Mouse (Mus musculus) thymus, postnatal 36 days (tissue): ENCODE data around the gene Mospd3.

Experiments
- DNase-seq, 2 experiments: peaks; one replicate each; pipeline ENCODE4 v3.0.0; 2022; ENCODE audit warnings: mixed read lengths in 2 of 2

The Mospd3 gene

DNA sequence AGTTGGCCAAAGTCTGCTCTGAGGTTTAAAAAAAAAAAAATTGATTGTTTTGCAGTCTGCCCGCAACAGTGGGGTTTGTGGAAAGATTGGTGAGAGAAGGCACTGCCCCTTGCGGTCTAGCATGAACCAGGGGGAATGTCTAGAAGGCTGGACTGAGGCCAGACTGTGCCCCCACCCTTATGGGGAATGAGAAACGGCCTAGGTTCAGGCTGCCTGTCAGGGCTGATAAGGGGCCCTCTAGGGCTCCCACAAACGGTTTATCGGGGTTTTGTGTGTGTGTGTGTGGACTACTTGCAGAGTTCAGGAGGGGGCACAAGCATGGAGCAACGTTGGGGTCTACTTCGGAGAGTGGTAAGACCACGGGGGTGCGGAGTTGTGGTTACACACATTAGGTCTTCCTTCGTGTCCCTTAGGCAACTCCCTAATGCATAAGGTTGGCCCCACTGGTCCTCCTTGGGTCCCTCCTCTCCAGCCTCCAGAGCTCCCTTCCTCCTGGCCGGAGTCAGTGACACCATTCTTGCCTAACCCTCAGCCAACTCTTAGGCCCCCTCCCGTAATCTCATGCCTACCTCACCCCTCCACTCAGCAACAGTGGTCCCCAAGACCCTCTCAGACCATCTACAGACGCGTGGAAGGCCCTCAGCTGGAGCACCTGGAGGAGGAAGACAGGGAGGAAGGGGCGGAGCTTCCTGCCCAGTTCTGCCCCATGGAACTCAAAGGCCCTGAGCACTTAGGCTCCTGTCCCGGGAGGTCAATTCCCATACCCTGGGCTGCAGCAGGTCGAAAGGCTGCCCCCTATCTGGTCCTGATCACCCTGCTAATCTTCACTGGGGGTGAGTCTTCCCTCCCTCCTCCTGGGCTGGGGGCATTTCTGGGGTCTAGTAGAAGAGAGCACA, 29.9 kb downstream of the Mospd3 start:
- DNase-seq: no peak

DNA sequence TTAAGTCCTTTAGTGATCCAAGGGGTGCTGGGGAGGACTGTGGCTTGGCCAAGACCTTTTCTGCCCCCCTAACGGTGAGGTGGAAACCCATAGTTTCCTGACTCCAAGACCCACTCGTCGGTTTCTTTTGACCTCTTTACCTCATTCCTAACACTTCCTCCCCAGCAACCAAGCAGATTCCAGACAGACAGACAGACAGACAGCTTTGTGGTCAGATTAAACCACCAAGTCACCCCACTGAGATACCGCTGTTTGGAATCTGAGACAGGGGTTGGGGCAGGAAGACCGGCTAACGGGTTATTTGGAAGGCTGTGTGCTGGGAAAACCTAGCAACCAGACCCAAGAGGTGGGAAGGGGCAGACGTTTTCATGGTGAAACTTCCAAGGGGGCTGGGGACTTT, 30.7 kb downstream of the Mospd3 start:
- no peak for DNase-seq

DNA sequence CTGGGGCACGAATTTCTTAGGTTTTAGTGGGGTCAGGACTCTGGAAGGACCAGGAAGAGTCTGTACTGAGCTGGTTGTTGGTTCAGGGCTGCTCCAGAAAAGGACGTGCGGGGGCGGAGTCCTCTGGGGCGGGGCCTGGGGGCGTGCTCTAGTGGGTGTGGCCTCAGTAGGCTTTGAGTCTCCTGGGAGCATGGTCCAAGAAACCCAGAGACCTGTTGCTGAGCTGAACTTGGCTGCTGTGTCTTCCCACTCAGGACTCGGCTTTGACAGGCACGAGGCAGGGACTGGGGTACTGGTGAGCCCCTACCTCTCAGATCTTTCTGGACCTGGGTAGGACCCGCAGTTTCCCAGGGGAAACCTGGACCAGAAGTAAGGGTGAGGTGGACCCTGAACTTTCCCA, 31.2 kb downstream of the Mospd3 start, which contains the start of gene Tfr2:
TSS of gene Tfr2 (plus strand) at position 176 of the 400 bp plus-strand sequence.
- DNase-seq: peak; percentile 54 to 60

DNA sequence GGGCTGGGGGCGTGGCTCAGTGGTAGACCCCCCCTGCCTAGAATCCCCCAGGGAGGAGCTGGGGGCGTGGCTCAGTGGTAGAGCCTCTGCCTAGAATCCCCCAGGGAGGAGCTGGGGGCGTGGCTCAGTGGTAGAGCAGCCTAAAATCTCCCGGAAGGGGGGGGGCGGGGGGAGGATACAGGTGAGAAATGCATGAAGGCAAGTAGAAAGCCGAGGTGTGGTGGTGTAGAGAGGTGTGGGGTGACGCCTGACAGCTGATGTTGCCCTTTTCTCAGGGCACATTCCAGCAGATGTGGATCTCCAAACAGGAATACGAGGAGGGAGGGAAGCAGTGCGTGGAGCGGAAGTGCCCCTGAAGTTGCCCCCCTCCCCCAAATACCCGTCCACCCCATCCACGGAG, 31.8 kb downstream of the Mospd3 start:
- DNase-seq: no peak

DNA sequence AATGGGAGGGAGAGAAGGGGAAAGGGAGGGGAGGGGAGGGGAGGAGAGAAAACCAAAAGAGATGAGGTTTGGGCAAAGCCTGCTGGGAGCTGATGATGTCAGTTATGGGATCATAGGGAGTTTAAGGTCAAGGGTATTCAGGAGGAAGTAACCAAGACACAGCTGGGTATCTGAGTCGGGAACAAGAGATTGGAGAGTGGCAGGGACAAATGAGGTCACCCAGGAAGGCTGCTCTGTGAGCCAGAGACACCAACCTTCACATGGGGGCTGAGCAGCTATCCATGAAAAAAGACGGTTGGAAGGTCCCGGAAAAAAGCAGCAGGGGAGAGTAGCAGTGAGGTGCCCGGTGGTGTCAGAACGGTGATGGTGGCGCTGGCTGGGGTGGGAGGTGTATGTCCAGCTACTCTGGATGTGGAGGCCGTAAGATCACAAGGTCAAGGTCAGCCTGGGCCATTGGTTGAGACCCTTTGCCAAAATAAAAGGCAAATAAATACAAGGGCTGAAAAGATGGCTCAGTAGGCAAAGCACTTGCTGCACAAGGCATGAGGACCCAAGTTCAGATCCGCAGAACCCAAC, 32.5 kb downstream of the Mospd3 start:
- DNase-seq: no peak

DNA sequence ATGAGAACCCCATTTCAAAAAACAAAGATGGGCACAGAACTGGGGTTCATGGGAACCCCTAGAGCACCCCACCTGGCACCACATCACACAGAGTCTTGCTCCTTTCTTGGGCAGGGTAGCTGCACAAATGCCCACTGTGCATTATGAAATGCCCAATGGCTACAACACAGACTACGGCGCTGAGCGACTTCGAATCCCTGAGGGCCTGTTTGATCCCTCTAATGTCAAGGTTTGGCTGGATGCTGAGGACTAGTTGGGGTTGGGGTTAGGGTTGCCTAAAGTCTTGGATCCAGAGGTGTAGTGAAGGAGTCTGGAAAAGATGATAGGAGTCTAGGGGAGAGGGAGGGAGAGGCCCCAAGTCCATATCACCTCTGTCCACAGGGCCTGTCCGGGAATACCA, 34.4 kb downstream of the Mospd3 start:
- DNase-seq: no peak

DNA sequence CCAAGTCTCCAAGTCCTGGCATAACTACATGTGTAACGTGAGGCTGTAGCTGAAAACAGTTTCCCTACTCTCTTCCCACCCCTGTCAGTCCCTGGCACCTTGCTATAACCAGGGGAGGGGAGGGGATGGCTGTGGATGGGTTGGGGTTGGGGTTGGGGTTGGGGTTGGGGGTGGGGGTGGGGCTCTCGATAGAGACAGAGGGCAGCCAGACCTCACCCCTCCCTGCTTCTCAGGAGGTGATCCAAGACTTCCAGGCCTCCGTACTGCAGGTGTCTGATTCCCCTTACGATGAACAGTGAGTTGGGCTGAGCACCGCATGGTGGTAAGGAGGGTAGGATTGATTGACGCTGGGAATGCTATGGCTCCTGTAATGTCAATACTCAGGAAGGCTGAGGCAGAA, 35.1 kb downstream of the Mospd3 start:
- DNase-seq: no peak

DNA sequence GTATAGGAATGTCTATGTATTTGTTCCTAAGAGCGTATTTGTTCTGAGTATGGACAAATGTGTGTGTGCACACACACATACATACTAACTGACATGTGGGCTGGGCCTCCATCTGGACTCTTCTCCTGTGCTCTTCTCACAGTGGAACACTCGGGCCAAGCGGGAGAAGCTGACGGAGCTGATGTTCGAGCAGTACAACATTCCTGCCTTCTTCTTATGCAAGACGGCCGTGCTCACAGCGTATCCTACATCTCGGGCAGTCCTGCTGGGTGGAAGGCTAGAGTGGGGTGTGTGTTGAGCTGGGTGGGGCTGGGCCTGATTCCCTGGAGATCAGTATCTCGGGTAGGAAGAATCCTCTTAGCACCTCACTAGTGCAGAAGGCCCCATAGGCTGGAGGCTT, 37.9 kb downstream of the Mospd3 start:
- DNase-seq: no peak

DNA sequence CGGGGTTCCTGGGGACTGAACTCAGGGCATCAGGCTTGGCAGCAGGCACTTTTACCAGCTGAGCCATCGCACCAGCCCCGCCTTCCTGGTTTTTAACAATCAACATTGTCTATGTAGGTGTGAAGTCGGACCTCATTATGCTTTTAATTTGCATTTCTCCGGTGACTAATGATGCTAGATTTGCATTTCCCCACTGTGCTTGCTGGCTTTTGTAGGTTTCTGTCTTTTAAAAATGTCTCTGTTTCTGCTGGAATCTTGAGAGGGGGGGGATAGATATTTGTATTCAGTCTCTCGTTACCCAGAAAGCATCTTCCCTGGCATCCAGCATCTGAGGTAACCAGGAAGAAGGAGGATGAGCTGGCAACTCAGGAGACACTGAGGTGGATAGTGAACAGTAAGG, 39.3 kb downstream of the Mospd3 start:
- no peak for DNase-seq

DNA sequence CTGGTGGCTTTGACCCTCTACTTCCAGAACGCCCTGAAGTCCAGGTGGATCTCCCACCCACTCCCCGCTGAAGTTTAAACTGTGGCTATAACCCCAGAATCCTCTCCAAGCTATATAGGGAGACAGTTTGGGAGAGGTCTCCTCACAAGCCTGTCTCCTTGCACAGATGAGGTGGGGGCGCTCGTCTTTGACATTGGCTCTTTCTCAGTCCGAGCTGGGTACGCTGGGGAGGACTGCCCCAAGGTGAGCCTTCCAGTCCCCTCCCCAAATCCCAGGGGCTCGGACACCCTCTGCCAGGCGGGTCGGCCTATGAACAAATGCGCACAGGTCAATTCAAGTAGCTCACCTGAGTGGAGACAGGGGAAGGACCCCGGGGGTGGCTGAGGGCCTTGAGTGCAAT, 47.0 kb downstream of the Mospd3 start:
- DNase-seq: no peak

DNA sequence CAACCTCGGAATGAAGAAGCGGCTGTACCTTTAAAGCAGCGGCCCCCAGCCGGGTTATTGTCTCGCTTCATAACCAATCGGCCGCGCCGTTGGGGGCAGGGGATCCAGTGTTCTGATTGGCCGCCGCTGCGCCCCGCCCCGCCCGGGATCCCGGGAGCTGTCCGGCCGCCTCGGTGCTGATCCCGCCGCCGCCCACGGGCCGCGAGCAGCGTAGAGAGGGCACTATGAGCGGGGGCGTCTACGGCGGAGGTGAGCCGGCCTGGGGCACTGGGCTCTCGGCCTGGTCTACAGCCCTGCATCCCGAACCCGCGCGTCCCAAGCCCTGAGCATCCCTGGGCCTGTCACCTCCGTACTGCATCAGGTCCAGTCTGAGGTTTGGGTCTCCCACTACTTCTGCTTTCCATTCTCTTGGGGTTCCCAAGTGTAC, 47.4 kb downstream of the Mospd3 start, which contains the start of gene Actl6b:
TSS of gene Actl6b (plus strand) at position 107 of the 427 bp plus-strand sequence.
- DNase-seq: peak; percentile 63

DNA sequence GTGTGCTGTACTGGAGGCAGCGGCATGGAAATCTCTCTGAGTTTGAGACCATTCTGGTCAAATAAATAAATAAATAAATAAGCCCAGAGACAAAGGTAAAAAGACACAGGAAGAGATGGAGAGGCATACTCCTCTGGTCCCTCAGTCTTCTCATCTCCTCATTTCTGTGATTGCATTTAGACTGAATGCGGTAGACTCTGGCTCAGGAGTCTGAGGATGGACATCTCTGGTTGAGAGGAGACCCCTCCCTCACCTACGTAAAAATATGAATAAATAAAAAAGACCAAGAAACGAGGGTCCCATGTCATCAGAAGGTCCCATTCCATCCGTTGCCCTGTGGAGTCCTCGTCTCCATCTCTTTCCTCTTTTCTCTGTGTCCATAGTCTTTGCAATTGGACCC, 47.9 kb downstream of the Mospd3 start:
- DNase-seq: no peak

DNA sequence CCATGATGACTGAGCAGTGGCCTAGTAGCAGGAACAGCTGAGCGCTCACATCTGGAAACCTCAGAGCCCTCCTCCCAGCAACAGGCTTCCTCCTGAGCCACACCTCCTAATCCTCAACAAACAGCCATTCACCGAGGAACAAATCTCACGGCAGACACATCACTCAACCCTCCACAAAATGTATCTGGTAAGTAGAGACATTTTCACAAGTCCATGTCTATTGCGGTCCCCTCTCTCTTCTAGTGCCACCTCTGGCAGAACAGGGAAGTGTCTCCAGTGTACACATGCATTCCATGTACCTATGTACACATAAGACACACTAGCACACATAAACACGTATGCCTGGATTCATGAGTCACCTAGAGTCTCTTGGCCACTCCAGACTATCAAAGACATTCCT, 49.7 kb downstream of the Mospd3 start:
- DNase-seq: peak in 1 of 2 experiments; percentile 24

DNA sequence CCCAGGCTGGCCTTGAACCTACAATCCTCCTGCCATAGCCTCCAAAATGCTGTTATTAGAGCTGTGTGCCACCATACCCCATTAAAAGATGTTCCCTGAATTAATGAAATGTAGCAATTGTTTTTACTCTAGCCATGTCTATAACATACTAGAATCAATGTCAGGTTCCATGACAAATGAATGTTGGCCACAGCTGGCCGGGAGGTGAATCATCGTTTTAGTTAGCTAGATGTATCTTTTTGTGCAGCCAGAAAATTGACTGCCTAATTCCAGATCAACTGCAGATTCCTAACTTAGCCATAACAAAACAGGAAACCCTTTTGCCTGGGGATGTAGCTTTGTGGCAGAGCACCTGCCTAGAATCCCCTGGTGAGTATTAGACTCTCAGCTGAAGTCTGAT, 51.0 kb downstream of the Mospd3 start:
- no peak for DNase-seq
